ENCODE assay signal across 8 mouse cellular contexts in the genomic region with DNA sequence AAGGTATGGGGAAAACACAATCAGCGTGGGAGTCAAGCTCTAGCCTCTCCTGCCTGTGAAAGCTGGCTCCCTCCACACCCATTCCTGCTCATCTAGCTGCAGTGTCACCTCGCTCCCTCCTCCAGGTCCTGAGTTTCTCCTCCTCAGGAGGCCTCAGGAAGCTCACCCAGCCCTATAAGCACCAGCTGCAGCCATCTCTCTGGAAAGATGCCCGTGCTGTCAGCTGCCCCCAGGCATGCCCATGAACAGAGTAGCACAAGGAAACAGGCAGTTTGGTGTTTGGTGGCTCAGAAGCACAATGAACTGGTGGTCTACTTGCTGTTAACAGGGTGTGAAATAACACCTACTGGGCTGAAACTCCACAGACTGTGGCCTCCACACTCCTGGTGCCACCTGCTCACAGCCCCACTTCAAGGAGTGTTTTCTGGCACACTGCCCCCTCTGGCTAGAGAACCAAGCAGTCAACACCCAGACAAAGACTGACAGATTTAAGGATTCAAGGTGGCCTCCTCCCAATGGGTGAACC. TPM values are rescaled to one million over a fixed set of nuclear protein-coding genes. Genes with fewer than 3 reads are reported as not detected.
DNase-seq lines count a peak whose midpoint lies in the region; ATAC-seq and TF ChIP-seq lines count a peak whose summit lies in the region.
"Had no signal": no experiment of that assay in that cellular context is flagged by ENCODE, and none has a peak within 500 bp of the region (broad histone marks: within the 10 kb centered on the region; RNA-seq: fewer than 3 reads in every experiment).

No protein-coding gene starts in this region.

- no peak for TF ChIP-seq CTCF in layer of hippocampus, adult 2 months (conservative IDR thresholded peaks at IDR 0.05)

- no peaks in the 10 kb centered on the region for H3K36me3 ChIP-seq in forebrain, embryonic 10.5 days (replicated peaks)
- H3K36me3 ChIP-seq in neural tube, embryonic 13.5 days: no peaks in the 10 kb centered on the region

- DNase-seq in layer of hippocampus, adult 2 months (ENCODE audit: low spot score in 2 of 2): no peak
- no peak for DNase-seq in layer of hippocampus, adult 8-10 months (ENCODE audit: low spot score in 2 of 2)
- peak; percentile 65 for DNase-seq in ZHBTc4 (ENCODE audit: low read depth, low spot score)
- DNase-seq in forebrain, embryonic 10.5 days (ENCODE audit: extremely low spot score, low spot score): no peak
- DNase-seq in layer of hippocampus, postnatal 14 days (ENCODE audit: low spot score in 2 of 2): no peak
- DNase-seq: heart, adult 2 months had no signal

- H3K4me3 ChIP-seq in layer of hippocampus, adult 2 months: no peak overlapping the region
- no peak overlapping the region for H3K4me3 ChIP-seq in forebrain, embryonic 10.5 days
- no peak overlapping the region for H3K4me3 ChIP-seq in neural tube, embryonic 13.5 days
- H3K4me3 ChIP-seq: heart, adult 2 months had no signal

- H3K27me3 ChIP-seq in forebrain, embryonic 10.5 days (ENCODE audit: poor library complexity, severe bottlenecking): peaks cover 8% of the 10 kb centered on the region; the same call in 1 of the 2 replicates
- H3K27me3 ChIP-seq in neural tube, embryonic 13.5 days: no peaks in the 10 kb centered on the region

- H3K9me3 ChIP-seq in forebrain, embryonic 10.5 days: no peaks in the 10 kb centered on the region
- no peaks in the 10 kb centered on the region for H3K9me3 ChIP-seq in neural tube, embryonic 13.5 days

- H3K4me1 ChIP-seq in forebrain, embryonic 10.5 days: peaks cover 13% of the 10 kb centered on the region
- H3K4me1 ChIP-seq in neural tube, embryonic 13.5 days (replicated peaks): peaks cover 6% of the 10 kb centered on the region; the same call in 1 of the 2 replicates

- no peak overlapping the region for H3K9ac ChIP-seq in neural tube, embryonic 13.5 days

- H3K27ac ChIP-seq in layer of hippocampus, adult 2 months: peak overlapping the region; percentile 20; the same call in 1 of the 2 replicates
- 0 out of 2 replicates have a peak overlapping the region, but pooled peaks have one; percentile 20 for H3K27ac ChIP-seq in forebrain, embryonic 10.5 days
- H3K27ac ChIP-seq in neural tube, embryonic 13.5 days (replicated peaks): no peak overlapping the region
- H3K27ac ChIP-seq: heart, adult 2 months had no signal

- WGBS in forebrain, embryonic 10.5 days: 50% methylated on average over 3 of the region's 3 CpGs
- WGBS in neural tube, embryonic 13.5 days: 44% methylated on average over 3 of the region's 3 CpGs

- H3K4me2 ChIP-seq in neural tube, embryonic 13.5 days: no peak overlapping the region

- peak; percentile 57 for ATAC-seq in neural tube, embryonic 13.5 days (ENCODE audit: low read depth)
- ATAC-seq in erythroid progenitor cell, adult 5-6 weeks (replicated peaks; ENCODE audit: low FRiP score, poor library complexity, severe bottlenecking): no peak

RNA-seq across cellular contexts. Expression of gene Slc37a2, which starts 7.1 kb away (rescaled TPM):
- 1 to 10 TPM; 1.1 to 1.6 TPM for total RNA-seq in layer of hippocampus, adult 2 months (2021)
- total RNA-seq in layer of hippocampus, adult 8-10 months (2022): 1 to 10 TPM; 1.1 to 8.8 (median 5.2) TPM
- polyA plus RNA-seq in forebrain, embryonic 10.5 days (2016; fragmentation: Nextera tagmentation; extraction: Ambion mirVana): 2.2 and 2.5 TPM in 2 replicates
- 1.0 and 1.9 TPM in 2 replicates for polyA plus RNA-seq in neural tube, embryonic 13.5 days (2015; fragmentation: Nextera tagmentation; extraction: Ambion mirVana)
- 1 to 10 TPM; 1.6 to 3.0 TPM for total RNA-seq in layer of hippocampus, postnatal 14 days (2021)
- total RNA-seq in erythroid progenitor cell, adult 5-6 weeks (2015; ENCODE audit: low replicate concordance): 0.84 and 2.2 TPM in 2 replicates
- 1.7 and 4.8 TPM in 2 replicates for total RNA-seq in erythroid progenitor cell, adult 5-6 weeks (2017; ENCODE audit: low replicate concordance)

RNA-seq across cellular contexts. Expression of gene Tmem218, which starts 40.4 kb away (rescaled TPM):
- total RNA-seq in layer of hippocampus, adult 2 months (2021): 1 to 10 TPM; 6.2 to 8.1 TPM
- 1 to 10 TPM; 6.8 to 8.8 (median 7.4) TPM for total RNA-seq in layer of hippocampus, adult 8-10 months (2022)
- polyA plus RNA-seq in forebrain, embryonic 10.5 days (2016; fragmentation: Nextera tagmentation; extraction: Ambion mirVana): 12.6 and 12.9 TPM in 2 replicates
- polyA plus RNA-seq in neural tube, embryonic 13.5 days (2015; fragmentation: Nextera tagmentation; extraction: Ambion mirVana): 12.2 and 12.5 TPM in 2 replicates
- total RNA-seq in layer of hippocampus, postnatal 14 days (2021): 10 to 100 TPM in 1 of 2 experiments, 1 to 10 TPM in 1; 9.6 to 10.2 TPM
- 1.4 TPM in 1 of 2 replicates, not detected in the other for total RNA-seq in erythroid progenitor cell, adult 5-6 weeks (2015; ENCODE audit: low replicate concordance)
- total RNA-seq in erythroid progenitor cell, adult 5-6 weeks (2017; ENCODE audit: low replicate concordance): 0.23 and 0.77 TPM in 2 replicates
